ENCODE assay signal across 18 mouse cellular contexts in genomic region chr1:62565120-62565809, GRCm38 (mm10).
DNase-seq lines count a peak whose midpoint lies in the region; ATAC-seq lines count a peak whose summit lies in the region.
"Had no signal": no experiment of that assay in that cellular context is flagged by ENCODE, and none has a peak within 500 bp of the region (broad histone marks: within the 10 kb centered on the region; RNA-seq: fewer than 3 reads in every experiment).

No protein-coding gene starts in this region.

- no peaks in the 10 kb centered on the region for H3K27me3 ChIP-seq in hindbrain, embryonic 13.5 days
- H3K27me3 ChIP-seq in hindbrain, embryonic 11.5 days (ENCODE audit: control insufficient read depth, insufficient read depth, low read length), result no peaks in the 10 kb centered on the region
- H3K27me3 ChIP-seq in forebrain, embryonic 15.5 days, result no peaks in the 10 kb centered on the region
- H3K27me3 ChIP-seq in limb, embryonic 10.5 days (ENCODE audit: low read depth, poor library complexity, severe bottlenecking), result no peaks in the 10 kb centered on the region
- no peaks in the 10 kb centered on the region for H3K27me3 ChIP-seq in neural tube, embryonic 13.5 days
- no peaks in the 10 kb centered on the region for H3K27me3 ChIP-seq in intestine, embryonic 16.5 days (replicated peaks; ENCODE audit: control insufficient read depth, insufficient read depth, low read length)
- H3K27me3 ChIP-seq: CH12.LX; heart, embryonic 13.5 days; limb, embryonic 13.5 days had no signal

- no peak for DNase-seq in hindbrain, embryonic 11.5 days (ENCODE audit: low spot score)
- DNase-seq in limb, embryonic 10.5 days (ENCODE audit: low spot score), result no peak
- DNase-seq in left cerebral cortex, adult 11 months (ENCODE audit: low spot score), result no peak
- no peak for DNase-seq in yolk sac, embryonic 10.5 days (ENCODE audit: low spot score)
- DNase-seq: cerebellum, adult 2 months; gastrocnemius, postnatal 10 days; heart, adult 18-20 months; kidney, postnatal 36 days; layer of hippocampus, adult 9-11 months; right cerebral cortex, postnatal 4 days had no signal

- WGBS in hindbrain, embryonic 13.5 days, result 62% methylated on average over 9 of the region's 9 CpGs
- WGBS in hindbrain, embryonic 11.5 days, result 82% methylated on average over 9 of the region's 9 CpGs
- 47% methylated on average over 9 of the region's 9 CpGs for WGBS in forebrain, embryonic 15.5 days
- 82% methylated on average over 9 of the region's 9 CpGs for WGBS in limb, embryonic 10.5 days
- 57% methylated on average over 9 of the region's 9 CpGs for WGBS in neural tube, embryonic 13.5 days
- WGBS in intestine, embryonic 16.5 days, result 72% methylated on average over 9 of the region's 9 CpGs

- H3K4me2 ChIP-seq in hindbrain, embryonic 13.5 days, result peak overlapping the region; percentile 38
- H3K4me2 ChIP-seq in hindbrain, embryonic 11.5 days (replicated peaks; ENCODE audit: low read depth, low read length), result no peak overlapping the region
- H3K4me2 ChIP-seq in forebrain, embryonic 15.5 days (replicated peaks), result peak overlapping the region; percentile 7; the same call in 1 of the 2 replicates
- peak overlapping the region; percentile 33 for H3K4me2 ChIP-seq in neural tube, embryonic 13.5 days
- H3K4me2 ChIP-seq in intestine, embryonic 16.5 days (ENCODE audit: low read depth, low read length), result no peak overlapping the region
- H3K4me2 ChIP-seq: heart, embryonic 13.5 days; limb, embryonic 13.5 days had no signal

- H3K4me3 ChIP-seq in hindbrain, embryonic 13.5 days, result no peak overlapping the region; the same call in 1 of the 2 replicates
- H3K4me3 ChIP-seq in hindbrain, embryonic 11.5 days (ENCODE audit: low read depth, low read length), result no peak overlapping the region
- H3K4me3 ChIP-seq in forebrain, embryonic 15.5 days, result no peak overlapping the region
- no peak overlapping the region for H3K4me3 ChIP-seq in limb, embryonic 10.5 days
- H3K4me3 ChIP-seq in neural tube, embryonic 13.5 days, result 0 out of 2 replicates have a peak overlapping the region, but pooled peaks have one; percentile 1
- no peak overlapping the region for H3K4me3 ChIP-seq in intestine, embryonic 16.5 days (ENCODE audit: low read length)
- H3K4me3 ChIP-seq: heart, embryonic 13.5 days; limb, embryonic 13.5 days had no signal

- 0 out of 2 replicates have a peak, but pooled peaks have one; percentile 24 for ATAC-seq in hindbrain, embryonic 13.5 days (ENCODE audit: low FRiP score)
- ATAC-seq in hindbrain, embryonic 11.5 days (ENCODE audit: low FRiP score), result no peak
- peak; percentile 32; the same call in 1 of the 2 replicates for ATAC-seq in forebrain, embryonic 15.5 days (replicated peaks)
- ATAC-seq in neural tube, embryonic 13.5 days (ENCODE audit: low read depth), result peak; percentile 72
- no peak for ATAC-seq in intestine, embryonic 16.5 days

- peaks cover 26% of the 10 kb centered on the region for H3K4me1 ChIP-seq in hindbrain, embryonic 13.5 days (replicated peaks)
- no peaks in the 10 kb centered on the region for H3K4me1 ChIP-seq in hindbrain, embryonic 11.5 days (replicated peaks; ENCODE audit: control insufficient read depth, insufficient read depth, low read length)
- peaks cover 31% of the 10 kb centered on the region for H3K4me1 ChIP-seq in forebrain, embryonic 15.5 days
- peaks cover 36% of the 10 kb centered on the region for H3K4me1 ChIP-seq in limb, embryonic 10.5 days
- H3K4me1 ChIP-seq in neural tube, embryonic 13.5 days (replicated peaks), result peaks cover 21% of the 10 kb centered on the region
- no peaks in the 10 kb centered on the region for H3K4me1 ChIP-seq in intestine, embryonic 16.5 days (ENCODE audit: control insufficient read depth, insufficient read depth, low read length)

- H3K36me3 ChIP-seq in hindbrain, embryonic 13.5 days, result no peaks in the 10 kb centered on the region
- no peaks in the 10 kb centered on the region for H3K36me3 ChIP-seq in hindbrain, embryonic 11.5 days (ENCODE audit: control insufficient read depth, insufficient read depth, low read length)
- H3K36me3 ChIP-seq in forebrain, embryonic 15.5 days, result no peaks in the 10 kb centered on the region
- no peaks in the 10 kb centered on the region for H3K36me3 ChIP-seq in limb, embryonic 10.5 days
- H3K36me3 ChIP-seq in neural tube, embryonic 13.5 days, result no peaks in the 10 kb centered on the region
- H3K36me3 ChIP-seq in intestine, embryonic 16.5 days (ENCODE audit: control insufficient read depth, insufficient read depth, low read length), result no peaks in the 10 kb centered on the region
- H3K36me3 ChIP-seq: heart, embryonic 13.5 days; limb, embryonic 13.5 days had no signal

- no peaks in the 10 kb centered on the region for H3K9me3 ChIP-seq in hindbrain, embryonic 13.5 days
- no peaks in the 10 kb centered on the region for H3K9me3 ChIP-seq in hindbrain, embryonic 11.5 days (ENCODE audit: control insufficient read depth, low read length)
- no peaks in the 10 kb centered on the region for H3K9me3 ChIP-seq in forebrain, embryonic 15.5 days
- no peaks in the 10 kb centered on the region for H3K9me3 ChIP-seq in limb, embryonic 10.5 days (replicated peaks)
- no peaks in the 10 kb centered on the region for H3K9me3 ChIP-seq in neural tube, embryonic 13.5 days
- no peaks in the 10 kb centered on the region for H3K9me3 ChIP-seq in intestine, embryonic 16.5 days (ENCODE audit: control insufficient read depth, low read length)
- H3K9me3 ChIP-seq: heart, embryonic 13.5 days; limb, embryonic 13.5 days had no signal

- peak overlapping the region; percentile 39; the same call in 1 of the 2 replicates for H3K9ac ChIP-seq in hindbrain, embryonic 13.5 days
- no peak overlapping the region for H3K9ac ChIP-seq in hindbrain, embryonic 11.5 days (ENCODE audit: low read depth, low read length)
- H3K9ac ChIP-seq in forebrain, embryonic 15.5 days (replicated peaks), result no peak overlapping the region
- H3K9ac ChIP-seq in neural tube, embryonic 13.5 days, result peak overlapping the region; percentile 35
- no peak overlapping the region for H3K9ac ChIP-seq in intestine, embryonic 16.5 days (ENCODE audit: low read depth, low read length)
- H3K9ac ChIP-seq: heart, embryonic 13.5 days; limb, embryonic 13.5 days; liver, embryonic 14.5 days had no signal

- peak overlapping the region; percentile 81 for H3K27ac ChIP-seq in hindbrain, embryonic 13.5 days
- H3K27ac ChIP-seq in hindbrain, embryonic 11.5 days (ENCODE audit: low read depth, low read length), result no peak overlapping the region
- H3K27ac ChIP-seq in forebrain, embryonic 15.5 days (replicated peaks), result peak overlapping the region; percentile 74
- peak overlapping the region; percentile 32; the same call in 1 of the 2 replicates for H3K27ac ChIP-seq in limb, embryonic 10.5 days
- H3K27ac ChIP-seq in neural tube, embryonic 13.5 days (replicated peaks), result peak overlapping the region; percentile 59
- no peak overlapping the region for H3K27ac ChIP-seq in intestine, embryonic 16.5 days (ENCODE audit: low read length)
- H3K27ac ChIP-seq: heart, embryonic 13.5 days; limb, embryonic 13.5 days; liver, embryonic 14.5 days had no signal

Comparison
In these comparisons a context has a peak if more than half of its experiments do, and no peak if none do; other contexts are left out.
1. ATAC-seq: peak in hindbrain, embryonic 13.5 days (single experiment), forebrain, embryonic 15.5 days (single experiment) and neural tube, embryonic 13.5 days (single experiment); none in hindbrain, embryonic 11.5 days (single experiment) and intestine, embryonic 16.5 days (single experiment).
2. H3K27ac ChIP-seq: peak in hindbrain, embryonic 13.5 days (single experiment), forebrain, embryonic 15.5 days (single experiment), limb, embryonic 10.5 days (single experiment) and neural tube, embryonic 13.5 days (single experiment); none in hindbrain, embryonic 11.5 days (single experiment) and intestine, embryonic 16.5 days (single experiment).
3. H3K4me2 ChIP-seq: peak in hindbrain, embryonic 13.5 days (single experiment), forebrain, embryonic 15.5 days (single experiment) and neural tube, embryonic 13.5 days (single experiment); none in hindbrain, embryonic 11.5 days (single experiment) and intestine, embryonic 16.5 days (single experiment).
4. H3K9ac ChIP-seq: peak in hindbrain, embryonic 13.5 days (single experiment) and neural tube, embryonic 13.5 days (single experiment); none in hindbrain, embryonic 11.5 days (single experiment), forebrain, embryonic 15.5 days (single experiment) and intestine, embryonic 16.5 days (single experiment).